Mouse (Mus musculus): Measurements from ENCODE around the gene Tex38.

DNA sequence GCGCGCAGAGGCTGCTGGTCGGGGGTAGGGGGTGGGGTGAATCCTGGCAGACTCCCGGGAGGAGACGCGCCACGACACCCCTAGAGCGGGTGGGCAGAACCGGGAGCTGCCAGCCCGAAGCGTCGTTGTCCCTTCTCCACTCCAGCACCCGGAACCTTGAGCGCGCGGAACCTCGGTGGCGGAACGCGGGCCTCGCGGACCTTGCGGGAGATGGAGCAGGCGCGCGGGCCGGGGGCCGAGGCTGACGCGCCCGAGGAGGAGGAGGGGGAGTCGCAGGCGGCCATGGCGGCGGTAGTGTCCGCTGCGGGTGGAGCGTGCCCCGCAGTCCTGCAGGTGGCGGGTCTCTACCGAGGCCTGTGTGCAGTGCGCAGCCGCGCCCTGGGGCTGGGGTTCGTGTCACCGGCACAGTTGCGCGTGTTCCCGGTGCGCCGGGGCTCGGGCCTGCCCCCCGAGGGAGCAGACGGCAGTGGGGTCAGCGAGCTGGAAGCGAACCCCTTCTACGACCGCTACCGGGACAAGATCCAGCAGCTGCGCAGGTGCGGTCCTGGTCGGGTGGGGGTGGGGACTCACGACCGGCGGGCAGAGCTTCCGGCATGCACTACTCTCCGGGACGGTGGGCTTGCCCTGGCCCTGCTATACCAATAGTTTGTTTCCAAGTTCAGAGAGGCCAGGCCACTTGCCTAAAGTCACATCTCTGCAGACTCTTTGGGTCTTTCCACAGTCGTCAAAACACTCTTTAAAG is 4.1 kb upstream of the Tex38 start, which contains the start of gene Atpaf1:
- peak; percentile 79 for TF ChIP-seq POLR2A (IDR thresholded peaks at IDR 0.05; ENCODE audit: borderline replicate concordance, insufficient read depth, low read length)
- no peak for TF ChIP-seq CTCF (IDR thresholded peaks at IDR 0.05; ENCODE audit: borderline replicate concordance, insufficient read depth, low read depth, low read length)

Measured in cerebellum, adult 2 months (tissue).